Comparison of ENCODE assay signal across 11 mouse cellular contexts in genomic region chr14:122227454-122227951, GRCm38 (mm10). TPM values are rescaled to one million over a fixed set of nuclear protein-coding genes. Genes with fewer than 3 reads are reported as not detected.
DNase-seq lines count a peak whose midpoint lies in the region; ATAC-seq and TF ChIP-seq lines count a peak whose summit lies in the region.
"Had no signal": no experiment of that assay in that cellular context is flagged by ENCODE, and none has a peak within 500 bp of the region (broad histone marks: within the 10 kb centered on the region; RNA-seq: fewer than 3 reads in every experiment).

No protein-coding gene starts in this region.

- H3K27me3 ChIP-seq in embryonic facial prominence, embryonic 10.5 days (replicated peaks; ENCODE audit: low read depth, poor library complexity, severe bottlenecking): peaks cover 84% of the 10 kb centered on the region
- peaks cover 75% of the 10 kb centered on the region for H3K27me3 ChIP-seq in hindbrain, embryonic 14.5 days (ENCODE audit: control insufficient read depth, insufficient read depth, low read length)
- peaks cover 39% of the 10 kb centered on the region for H3K27me3 ChIP-seq in midbrain, embryonic 16.5 days (ENCODE audit: control insufficient read depth, insufficient read depth, low read depth, low read length)
- peaks cover 31% of the 10 kb centered on the region for H3K27me3 ChIP-seq in liver, embryonic 11.5 days (replicated peaks; ENCODE audit: control insufficient read depth, insufficient read depth, low read length)
- H3K27me3 ChIP-seq in intestine, postnatal 0 days (replicated peaks; ENCODE audit: control insufficient read depth, insufficient read depth, low read length): peaks cover 3% of the 10 kb centered on the region

- intact Hi-C loops in gastrocnemius, adult 2 months (cut with DNase I): loop anchor here (10.0 kb wide), 1 partner anchor 247 kb away; the partner anchor contains the start of gene Zic2

- peaks cover 55% of the 10 kb centered on the region for H3K4me1 ChIP-seq in embryonic facial prominence, embryonic 10.5 days
- H3K4me1 ChIP-seq in hindbrain, embryonic 14.5 days (replicated peaks; ENCODE audit: control insufficient read depth, insufficient read depth, low read length): peaks cover 9% of the 10 kb centered on the region; the same call in 1 of the 2 replicates
- no peaks in the 10 kb centered on the region; the same call in 1 of the 2 replicates for H3K4me1 ChIP-seq in midbrain, embryonic 16.5 days (ENCODE audit: control insufficient read depth, insufficient read depth, low read length)
- H3K4me1 ChIP-seq in liver, embryonic 11.5 days (replicated peaks; ENCODE audit: control insufficient read depth, insufficient read depth, low read length): 0 out of 2 replicates have a peak, but pooled peaks cover 3% of the 10 kb centered on the region
- H3K4me1 ChIP-seq in intestine, postnatal 0 days (replicated peaks; ENCODE audit: control insufficient read depth, insufficient read depth, low read length): no peaks in the 10 kb centered on the region

- H3K4me2 ChIP-seq in hindbrain, embryonic 14.5 days (replicated peaks): peak overlapping the region; percentile 32
- H3K4me2 ChIP-seq in midbrain, embryonic 16.5 days (ENCODE audit: low read length): no peak overlapping the region
- no peak overlapping the region for H3K4me2 ChIP-seq in liver, embryonic 11.5 days
- no peak overlapping the region for H3K4me2 ChIP-seq in intestine, postnatal 0 days (replicated peaks; ENCODE audit: low read depth)
- H3K4me2 ChIP-seq: kidney, embryonic 15.5 days had no signal

- WGBS in embryonic facial prominence, embryonic 10.5 days: 14% methylated on average over 14 of the region's 14 CpGs
- WGBS in hindbrain, embryonic 14.5 days: 12% methylated on average over 14 of the region's 14 CpGs
- WGBS in midbrain, embryonic 16.5 days: 11% methylated on average over 14 of the region's 14 CpGs
- WGBS in liver, embryonic 11.5 days: 64% methylated on average over 14 of the region's 14 CpGs
- 51% methylated on average over 14 of the region's 14 CpGs for WGBS in intestine, postnatal 0 days

- H3K36me3 ChIP-seq in embryonic facial prominence, embryonic 10.5 days (replicated peaks): no peaks in the 10 kb centered on the region
- H3K36me3 ChIP-seq in hindbrain, embryonic 14.5 days (replicated peaks; ENCODE audit: control insufficient read depth, insufficient read depth): no peaks in the 10 kb centered on the region
- H3K36me3 ChIP-seq in midbrain, embryonic 16.5 days (ENCODE audit: control insufficient read depth, insufficient read depth, low read length): no peaks in the 10 kb centered on the region
- no peaks in the 10 kb centered on the region for H3K36me3 ChIP-seq in liver, embryonic 11.5 days (ENCODE audit: control insufficient read depth, insufficient read depth, low read length)
- H3K36me3 ChIP-seq in intestine, postnatal 0 days (ENCODE audit: control insufficient read depth, insufficient read depth): no peaks in the 10 kb centered on the region
- H3K36me3 ChIP-seq: kidney, embryonic 15.5 days had no signal

- no peak overlapping the region for H3K27ac ChIP-seq in embryonic facial prominence, embryonic 10.5 days (replicated peaks)
- H3K27ac ChIP-seq in hindbrain, embryonic 14.5 days: peak overlapping the region; percentile 68
- H3K27ac ChIP-seq in midbrain, embryonic 16.5 days (ENCODE audit: low read length): peak overlapping the region; percentile 62
- H3K27ac ChIP-seq in liver, embryonic 11.5 days (ENCODE audit: low read depth, low read length): no peak overlapping the region
- no peak overlapping the region for H3K27ac ChIP-seq in intestine, postnatal 0 days (ENCODE audit: low read depth, low read length)
- no peak overlapping the region for H3K27ac ChIP-seq in gastrocnemius, adult 2 months
- H3K27ac ChIP-seq: kidney, embryonic 15.5 days had no signal

- no peak for TF ChIP-seq CTCF in intestine, postnatal 0 days (IDR thresholded peaks at IDR 0.05; ENCODE audit: low read depth)
- TF ChIP-seq CTCF in gastrocnemius, adult 2 months (IDR thresholded peaks at IDR 0.05): no peak

- H3K4me3 ChIP-seq in embryonic facial prominence, embryonic 10.5 days: no peak overlapping the region
- H3K4me3 ChIP-seq in hindbrain, embryonic 14.5 days (replicated peaks; ENCODE audit: low read length): no peak overlapping the region
- H3K4me3 ChIP-seq in midbrain, embryonic 16.5 days (ENCODE audit: low read depth, low read length): no peak overlapping the region
- no peak overlapping the region for H3K4me3 ChIP-seq in liver, embryonic 11.5 days (ENCODE audit: low read depth, low read length)
- H3K4me3 ChIP-seq in intestine, postnatal 0 days (ENCODE audit: low read depth, low read length): no peak overlapping the region
- no peak overlapping the region for H3K4me3 ChIP-seq in gastrocnemius, adult 2 months
- H3K4me3 ChIP-seq: kidney, embryonic 15.5 days had no signal

- no peak; the same call in 1 of the 2 replicates for ATAC-seq in hindbrain, embryonic 14.5 days (ENCODE audit: low FRiP score)
- no peak for ATAC-seq in midbrain, embryonic 16.5 days
- no peak for ATAC-seq in liver, embryonic 11.5 days (replicated peaks; ENCODE audit: low FRiP score)
- no peak for ATAC-seq in intestine, postnatal 0 days

- peak; percentile 36 to 64 for DNase-seq in cerebellum, adult 18-20 months
- peak; percentile 45 for DNase-seq in embryonic facial prominence, embryonic 10.5 days (ENCODE audit: low spot score)
- peak; percentile 56 for DNase-seq in hindbrain, embryonic 14.5 days (ENCODE audit: low spot score)
- DNase-seq in liver, embryonic 11.5 days (ENCODE audit: low spot score): no peak
- no peak for DNase-seq in testis, postnatal 10 days (ENCODE audit: low spot score)
- no peak for DNase-seq in gastrocnemius, adult 2 months
- DNase-seq: heart, adult 18-20 months; heart, postnatal 4 days had no signal

- 0 out of 2 replicates have a peak overlapping the region, but pooled peaks have one; percentile 1 for H3K9ac ChIP-seq in hindbrain, embryonic 14.5 days
- H3K9ac ChIP-seq in midbrain, embryonic 16.5 days (ENCODE audit: low read depth, low read length): no peak overlapping the region
- no peak overlapping the region for H3K9ac ChIP-seq in liver, embryonic 11.5 days (ENCODE audit: low read depth, low read length)
- H3K9ac ChIP-seq in intestine, postnatal 0 days (ENCODE audit: low read depth, low read length): no peak overlapping the region
- H3K9ac ChIP-seq: kidney, embryonic 15.5 days had no signal

- H3K9me3 ChIP-seq in embryonic facial prominence, embryonic 10.5 days: no peaks in the 10 kb centered on the region
- H3K9me3 ChIP-seq in hindbrain, embryonic 14.5 days (ENCODE audit: control insufficient read depth, low read length): no peaks in the 10 kb centered on the region
- H3K9me3 ChIP-seq in midbrain, embryonic 16.5 days (replicated peaks; ENCODE audit: control insufficient read depth, low read length, poor library complexity, severe bottlenecking): no peaks in the 10 kb centered on the region
- H3K9me3 ChIP-seq in liver, embryonic 11.5 days (ENCODE audit: control insufficient read depth, low read length): no peaks in the 10 kb centered on the region
- no peaks in the 10 kb centered on the region for H3K9me3 ChIP-seq in intestine, postnatal 0 days (ENCODE audit: control insufficient read depth)
- H3K9me3 ChIP-seq: kidney, embryonic 15.5 days had no signal

RNA-seq across cellular contexts. Expression of gene Clybl, which starts 46.0 kb away (rescaled TPM):
- 21.8 and 23.1 TPM in 2 replicates for polyA plus RNA-seq in embryonic facial prominence, embryonic 10.5 days (2016; fragmentation: Nextera tagmentation; extraction: Ambion mirVana)
- 13.1 and 16.3 TPM in 2 replicates for polyA plus RNA-seq in hindbrain, embryonic 14.5 days (2014; fragmentation: Nextera tagmentation; extraction: Ambion mirVana)
- 17.2 and 29.7 TPM in 2 replicates for polyA plus RNA-seq in midbrain, embryonic 16.5 days (2015; fragmentation: Nextera tagmentation; extraction: Ambion mirVana)
- 44.4 and 48.3 TPM in 2 replicates for polyA plus RNA-seq in liver, embryonic 11.5 days (2014; fragmentation: Nextera tagmentation; extraction: Ambion mirVana)
- polyA plus RNA-seq in intestine, postnatal 0 days (2015; fragmentation: Nextera tagmentation; extraction: Ambion mirVana): 22.2 and 23.0 TPM in 2 replicates
- 10 to 100 TPM; 52.3 to 68.4 TPM for total RNA-seq in gastrocnemius, adult 2 months (2021)

Comparison
In these comparisons a context has a peak if more than half of its experiments do, and no peak if none do; other contexts are left out.
1. DNase-seq: peak in cerebellum, adult 18-20 months (2 of 2), embryonic facial prominence, embryonic 10.5 days (single experiment) and hindbrain, embryonic 14.5 days (single experiment); none in liver, embryonic 11.5 days (single experiment), testis, postnatal 10 days (single experiment) and gastrocnemius, adult 2 months (single experiment).
2. H3K27ac ChIP-seq: peak in hindbrain, embryonic 14.5 days (single experiment) and midbrain, embryonic 16.5 days (single experiment); none in embryonic facial prominence, embryonic 10.5 days (single experiment), liver, embryonic 11.5 days (single experiment), intestine, postnatal 0 days (single experiment) and gastrocnemius, adult 2 months (single experiment).